Mouse (Mus musculus) heart, postnatal 14 days (tissue): ENCODE measurements around the gene Eno2. TPM values are rescaled to one million over a fixed set of nuclear protein-coding genes. Genes with fewer than 3 reads are reported as not detected.
"Not testable (repeated sequence)": the region's sequence is repeated elsewhere in the genome, so short reads cannot be mapped to it uniquely, and the experiment has no call there.

Experiments
- DNase-seq, 2 experiments: peaks; one replicate each; pipeline ENCODE4 v3.0.0; 2021 to 2022
- intact Hi-C: fragments of 180-260 bp; cut with DNase I; formaldehyde crosslinking; loops from one replicate; pipeline ENCODE4 v1.15.1; 2025
- total RNA-seq, 2 experiments: library from RNA; stranded (reverse); gene quantifications; 2 replicates each; pipeline ENCODE4 v1.2.3; 2021

The Eno2 gene
- total RNA-seq, 2 experiments from 2014 or later = 2.6 to 4.0 TPM

DNA sequence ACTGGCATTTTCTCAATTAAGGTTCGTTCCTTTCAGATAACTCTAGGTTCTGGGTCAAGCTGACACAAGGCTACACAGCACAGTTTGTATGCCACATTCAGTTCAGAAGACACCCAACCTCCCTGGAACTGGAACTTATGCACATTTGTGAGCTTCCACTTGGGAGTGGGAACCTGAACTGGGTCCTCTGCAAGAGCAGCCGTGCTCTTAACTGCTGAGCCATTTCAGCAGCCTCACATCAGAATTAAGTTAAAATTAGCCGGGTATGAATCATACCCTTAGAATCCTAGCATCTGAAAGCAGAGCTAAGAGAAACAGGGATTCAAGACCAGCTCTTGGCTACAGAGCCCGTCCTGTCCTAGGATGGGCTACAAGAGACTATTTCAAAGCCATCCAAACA is 37.9 kb upstream of the Eno2 start:
- intact Hi-C loops = loop anchor here (5.0 kb wide), 1 partner anchor 50 kb away; the partner anchor contains the start of genes Atn1 and Gm45234
- DNase-seq = no peak

DNA sequence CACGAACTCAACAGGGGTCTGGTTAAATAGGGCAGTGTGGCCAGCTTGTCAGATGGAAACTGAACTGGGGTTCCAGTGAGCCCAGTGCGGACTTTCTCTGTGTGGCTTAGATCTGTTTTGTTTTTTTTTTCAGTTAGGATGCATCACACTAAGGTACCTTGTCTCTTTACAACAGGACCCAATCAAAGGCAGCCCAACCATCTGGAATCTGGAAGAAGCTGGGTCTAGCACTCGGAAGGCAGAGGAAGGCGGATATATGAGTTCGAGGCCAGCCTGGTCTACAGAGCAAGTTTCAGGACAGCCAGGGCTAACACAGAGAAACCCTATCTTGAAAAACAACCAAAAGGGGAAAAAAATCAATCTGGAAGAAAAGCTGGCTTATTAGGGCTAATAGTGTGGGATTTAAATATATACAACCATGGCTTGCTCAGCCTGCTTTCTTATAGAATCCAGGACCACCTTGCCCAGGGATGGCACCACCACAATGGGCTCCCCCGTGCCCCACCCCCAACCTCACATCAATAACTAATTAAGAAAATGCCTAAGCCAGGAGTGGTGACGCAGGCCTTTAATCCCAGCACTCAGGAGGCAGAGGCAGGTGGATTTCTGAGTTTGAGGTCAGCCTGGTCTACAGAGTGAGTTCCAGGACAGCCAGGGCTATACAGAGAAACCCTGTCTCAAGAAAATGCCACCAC is 37.1 kb upstream of the Eno2 start:
- no peak for DNase-seq
- intact Hi-C loops = loop anchor here (5.0 kb wide), 1 partner anchor 49 kb away; the partner anchor contains the start of genes Atn1 and Gm45234

DNA sequence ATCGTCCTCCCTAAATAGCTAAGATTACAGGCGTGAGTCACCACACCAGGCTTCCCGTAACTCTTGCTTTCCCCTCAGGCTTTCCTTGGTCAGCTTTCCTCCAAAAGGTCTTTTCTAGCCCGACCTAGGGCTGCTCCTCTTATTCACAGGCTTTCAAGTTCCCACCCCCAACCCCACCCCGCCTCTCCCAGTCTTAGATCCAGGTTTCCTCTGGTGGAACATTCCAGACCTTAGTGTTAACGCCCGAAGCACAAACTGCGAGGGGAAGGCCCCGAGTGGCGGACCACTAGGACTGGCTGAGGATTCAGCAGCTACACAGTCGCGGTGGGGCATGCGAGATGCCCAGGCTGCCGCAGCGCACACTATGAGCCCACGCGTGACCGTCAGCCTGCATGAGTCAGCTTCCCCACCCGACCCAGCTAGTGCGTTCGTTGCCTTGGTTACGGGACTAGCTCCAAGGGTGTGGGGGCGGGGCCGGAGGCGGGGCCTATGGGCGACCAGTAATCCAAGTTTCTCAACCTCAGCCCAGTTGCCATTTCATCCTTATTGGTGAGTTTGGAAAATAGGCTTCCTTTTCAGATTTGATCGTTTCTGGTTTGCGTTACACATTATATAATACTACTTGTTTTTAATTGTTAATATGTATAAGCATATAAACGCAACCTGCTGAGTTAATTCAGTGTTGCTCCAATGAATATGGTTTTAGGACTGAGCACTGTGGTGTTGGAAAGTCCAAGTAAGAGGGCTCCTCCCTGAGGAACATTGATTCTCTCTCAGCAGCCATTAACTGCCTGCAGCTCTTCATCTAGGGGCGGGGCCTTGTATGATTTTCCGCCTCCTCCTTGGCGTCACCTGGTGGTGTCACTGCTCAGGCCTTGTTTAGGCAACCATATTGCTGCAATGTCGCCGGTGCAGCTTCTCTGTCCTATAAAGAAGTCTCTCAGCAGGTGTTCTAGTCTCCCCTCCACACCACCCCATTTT is 36.2 kb upstream of the Eno2 start:
- peak; percentile 94 for DNase-seq
- intact Hi-C loops = loop anchor here (5.0 kb wide), 1 partner anchor 48 kb away; the partner anchor contains the start of genes Atn1 and Gm45234

DNA sequence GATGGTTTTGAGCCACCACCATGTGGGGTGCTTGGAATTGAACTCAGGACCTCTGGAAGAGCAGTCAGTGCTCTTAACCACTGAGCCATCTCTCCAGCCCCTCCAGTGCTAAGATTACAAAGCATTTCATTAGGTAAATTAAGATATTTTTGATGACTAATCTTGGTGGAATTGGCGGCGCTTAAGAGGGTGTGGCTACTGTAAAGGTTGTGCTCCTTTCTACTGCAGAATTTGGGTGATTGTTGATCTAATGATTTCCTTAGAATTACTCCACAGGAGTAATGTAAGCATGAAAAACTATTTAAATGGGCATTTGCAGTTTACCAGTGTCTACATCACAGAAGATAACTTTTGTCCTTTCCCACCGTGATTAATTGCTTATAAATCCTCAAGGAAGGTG is 34.9 kb upstream of the Eno2 start:
- no peak for DNase-seq
- intact Hi-C loops = loop anchor here (1.0 kb wide), 1 partner anchor 8 kb away; no protein-coding TSS in a partner anchor

DNA sequence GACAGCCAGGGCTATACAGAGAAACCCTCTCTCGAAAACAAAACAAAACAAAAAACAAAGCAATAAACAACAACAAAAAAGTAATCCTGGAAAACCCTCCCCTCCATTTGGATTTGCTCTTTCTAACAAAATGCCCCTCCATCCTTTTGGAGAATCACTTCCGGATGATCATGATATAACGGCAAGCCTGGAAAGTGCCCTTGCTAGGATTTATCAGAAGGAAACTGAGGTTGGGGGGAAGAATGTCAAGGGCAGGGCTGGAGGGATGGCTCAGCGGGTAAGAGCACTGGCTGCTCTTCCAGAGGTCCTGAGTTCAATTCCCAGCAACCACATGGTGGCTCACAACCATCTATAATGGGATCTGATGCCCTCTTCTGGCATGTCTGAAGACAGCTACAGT is 34.2 kb upstream of the Eno2 start:
- not testable (repeated sequence) for DNase-seq
- intact Hi-C loops = loop anchor here (1.0 kb wide), 1 partner anchor 7 kb away; no protein-coding TSS in a partner anchor

DNA sequence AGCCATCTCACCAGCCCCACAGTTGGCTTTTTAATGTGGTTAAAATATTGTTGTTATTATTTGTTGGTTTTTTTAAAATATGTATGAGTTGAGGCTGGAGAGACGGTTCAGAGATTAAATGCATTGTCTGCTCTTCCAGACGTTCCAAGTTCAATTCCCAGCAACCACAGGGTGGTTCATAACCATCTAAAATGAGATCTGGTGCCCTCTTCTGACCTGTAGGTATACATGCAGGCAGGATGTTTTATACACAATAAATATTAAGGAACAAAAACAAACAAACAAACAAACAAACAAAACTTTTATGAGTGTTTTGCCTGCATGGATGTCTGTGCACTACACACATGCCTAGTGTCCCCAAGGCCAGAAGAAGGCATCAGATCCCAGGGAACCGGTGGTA is 33.6 kb upstream of the Eno2 start:
- intact Hi-C loops = no loop called here
- no peak for DNase-seq

DNA sequence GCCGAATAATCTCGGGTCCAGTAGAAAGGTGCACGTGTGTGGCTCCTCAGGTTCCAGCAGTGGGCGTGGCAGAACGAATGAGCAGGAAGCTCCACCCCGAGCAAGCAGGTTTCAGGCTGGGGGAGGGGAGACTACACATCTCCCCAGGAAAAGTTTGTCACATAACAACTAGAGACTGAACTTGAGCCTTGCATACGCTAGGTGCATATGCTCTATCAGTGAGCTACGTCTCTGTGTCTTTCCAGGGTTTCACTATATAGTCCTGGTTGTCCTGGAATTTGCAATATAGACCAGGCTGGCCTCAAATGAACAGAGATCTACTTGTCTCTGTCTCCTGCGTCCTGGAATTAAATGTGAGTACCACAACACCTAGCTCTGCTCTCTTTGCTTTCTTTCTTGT is 32.9 kb upstream of the Eno2 start:
- DNase-seq, intact Hi-C loops: not testable (repeated sequence)

DNA sequence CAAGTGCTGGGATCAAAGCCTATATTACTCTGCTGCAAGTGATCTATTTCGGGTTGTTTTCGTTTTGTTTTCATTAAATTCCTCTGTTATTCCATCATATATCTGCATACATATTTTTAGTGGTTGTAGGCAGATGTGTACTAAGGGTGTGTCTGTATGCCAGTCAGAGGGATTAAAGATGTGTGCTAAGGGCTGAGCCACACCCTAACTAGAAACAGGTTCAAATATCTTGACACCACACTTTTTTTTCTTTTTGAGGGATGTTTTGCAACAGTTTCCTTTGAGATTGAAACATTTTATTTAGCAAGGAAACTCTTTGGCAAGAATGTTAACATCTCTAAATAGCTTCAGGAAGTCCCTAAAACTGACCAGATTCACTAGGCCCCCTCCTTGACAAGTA is 26.7 kb upstream of the Eno2 start:
- intact Hi-C loops = loop anchor here (1.0 kb wide), 1 partner anchor 8 kb away; no protein-coding TSS in a partner anchor
- DNase-seq = no peak

DNA sequence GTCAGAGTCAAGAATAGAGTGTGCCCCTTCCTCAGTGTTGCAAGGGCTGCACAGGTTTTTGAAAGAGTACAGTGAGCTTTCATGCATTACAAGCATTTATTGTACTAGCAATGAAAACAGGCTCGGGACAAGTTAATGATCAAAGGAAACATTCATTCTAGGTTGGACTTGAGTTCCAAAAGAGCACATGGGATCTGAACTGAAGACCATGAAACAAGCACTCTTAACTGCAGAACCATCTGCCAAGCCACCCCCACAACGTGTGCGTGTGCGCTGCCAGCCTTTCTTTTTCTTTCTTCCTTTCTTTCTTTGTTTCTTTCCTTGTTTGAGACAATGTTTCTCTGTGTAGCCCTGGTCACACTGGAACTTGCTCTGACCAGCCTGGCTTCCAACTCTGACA is 26.3 kb upstream of the Eno2 start:
- intact Hi-C loops = loop anchor here (1.0 kb wide), 1 partner anchor 9 kb away; no protein-coding TSS in a partner anchor
- no peak for DNase-seq

DNA sequence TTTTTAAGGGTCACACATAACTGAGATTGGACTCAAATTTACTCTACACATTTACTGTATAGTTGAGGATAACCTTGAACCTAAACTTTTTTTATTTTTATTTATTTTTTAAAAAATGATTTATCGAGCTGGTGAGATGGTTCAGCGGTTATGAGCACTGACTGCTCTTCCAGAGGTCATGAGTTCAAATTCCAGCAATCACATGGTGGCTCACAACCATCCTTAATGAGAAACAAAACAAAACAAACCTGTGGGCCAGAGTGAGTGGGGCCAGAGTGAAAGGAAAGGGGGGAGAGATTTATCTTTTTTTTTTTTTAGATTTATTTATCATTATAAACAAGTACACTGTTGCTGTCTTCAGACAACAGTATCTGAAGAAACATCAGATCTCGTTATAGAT is 22.4 kb upstream of the Eno2 start:
- no peak for DNase-seq
- intact Hi-C loops = no loop called here

DNA sequence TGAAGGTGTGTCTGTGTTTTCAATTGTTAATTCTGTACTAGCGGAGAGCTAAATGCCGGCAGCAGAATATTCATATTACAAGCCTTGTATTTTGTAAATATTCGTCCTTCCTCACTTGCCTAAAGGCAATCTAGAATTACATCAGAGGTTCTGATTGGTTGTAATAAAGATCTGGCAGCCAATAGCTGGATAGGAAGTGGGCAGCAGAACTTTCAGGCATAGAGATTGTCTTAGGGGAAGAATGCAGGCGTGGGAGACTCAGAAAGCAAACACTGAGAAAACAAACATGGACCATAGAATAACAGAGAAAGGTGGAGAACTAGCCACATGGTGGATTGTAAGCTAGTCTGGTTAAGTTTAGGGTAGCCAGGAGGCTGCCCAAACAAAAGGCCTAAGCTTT is 20.6 kb upstream of the Eno2 start:
- no peak for DNase-seq
- intact Hi-C loops = no loop called here

DNA sequence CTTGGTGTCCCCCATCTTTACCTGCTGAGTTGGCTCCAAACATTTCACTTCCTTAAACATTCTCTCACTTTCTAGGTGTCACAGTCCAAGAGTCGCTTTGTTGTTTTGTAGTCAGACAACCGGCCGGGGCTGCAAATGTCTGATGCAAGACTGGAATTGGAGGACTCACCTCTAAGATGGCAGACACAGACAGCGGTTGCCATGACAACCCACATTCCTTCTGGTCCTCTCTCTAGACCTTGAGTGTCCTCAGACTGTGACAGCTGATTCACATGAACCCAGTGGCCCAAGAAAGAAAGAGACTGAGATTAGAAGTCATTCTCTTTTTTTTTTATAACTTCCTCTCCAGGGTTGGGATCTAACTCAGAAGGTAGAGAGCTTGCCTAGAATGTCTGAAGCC is 20.0 kb upstream of the Eno2 start:
- DNase-seq = no peak
- intact Hi-C loops = no loop called here

DNA sequence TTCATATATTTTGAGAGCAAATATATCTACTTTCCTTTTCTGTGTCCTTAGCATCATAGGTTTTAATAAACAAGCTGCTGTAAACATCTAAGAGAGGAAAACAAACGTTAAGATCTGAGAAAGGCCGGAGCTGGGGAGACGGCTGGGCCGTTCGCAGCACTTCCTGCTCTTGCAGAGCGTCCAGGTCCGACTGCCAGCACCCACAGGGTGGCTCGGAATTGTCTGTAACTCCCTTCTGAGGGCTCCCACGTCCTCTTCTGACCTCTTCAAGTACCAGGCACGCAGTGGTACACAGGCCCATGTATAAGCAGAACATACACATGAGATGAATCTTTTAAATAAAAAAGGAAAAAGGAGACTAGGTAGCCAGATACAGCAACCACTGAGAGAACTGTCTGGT is 18.2 kb upstream of the Eno2 start:
- no peak for DNase-seq
- intact Hi-C loops = no loop called here

DNA sequence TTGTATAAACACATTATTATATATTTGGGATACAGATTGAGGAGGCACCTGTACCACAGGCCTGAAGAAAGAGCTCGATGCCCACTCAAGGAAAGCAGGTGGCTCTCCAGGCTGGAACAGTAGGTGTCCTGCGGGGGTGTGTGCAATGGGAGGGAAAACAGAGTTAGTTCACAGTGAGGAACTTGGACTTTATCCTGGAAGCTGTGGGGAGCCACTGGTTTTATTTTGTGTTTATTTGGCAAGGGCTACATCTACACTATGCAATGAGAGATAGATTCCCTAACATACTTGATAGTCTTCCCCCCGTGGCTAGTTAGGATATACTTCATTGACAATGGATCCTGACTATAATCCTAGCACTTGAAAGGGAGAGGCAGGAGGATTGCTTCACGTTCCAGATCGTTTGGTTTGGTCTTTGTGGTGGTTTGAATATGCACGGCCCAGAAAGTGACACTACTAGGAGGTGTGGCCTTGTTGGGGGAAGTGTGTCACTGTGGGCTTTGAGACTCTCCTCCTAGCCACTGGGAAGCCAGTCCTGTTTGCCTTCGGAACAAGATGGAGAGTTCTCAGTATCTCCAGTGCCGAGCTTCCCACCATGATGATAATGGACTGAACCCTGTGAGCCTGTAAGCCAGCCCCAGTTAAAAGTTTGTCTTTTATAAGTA is 17.4 kb upstream of the Eno2 start:
- intact Hi-C loops = no loop called here
- DNase-seq = no peak

DNA sequence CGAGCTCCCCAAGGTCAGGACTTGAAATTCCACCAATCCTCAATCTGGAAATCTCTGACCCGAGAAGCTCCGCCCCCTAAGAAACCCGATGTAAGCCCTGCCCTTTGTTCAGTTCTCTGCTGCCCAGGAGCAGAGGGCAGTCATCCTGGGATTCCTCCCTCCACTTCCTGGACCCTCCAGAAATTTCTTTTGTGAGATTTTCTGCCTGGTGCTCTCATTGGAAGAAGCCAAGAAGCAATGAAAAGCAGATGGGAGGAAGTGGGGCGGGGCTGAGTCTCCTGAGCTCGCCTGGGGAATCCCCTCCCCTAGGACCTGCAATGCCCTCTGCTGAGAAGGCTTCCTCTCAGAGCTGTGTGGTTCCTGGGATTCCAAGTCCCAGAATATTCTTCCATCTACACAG is 13.0 kb upstream of the Eno2 start:
- DNase-seq = peak in 1 of 2 experiments; percentile 43
- intact Hi-C loops = no loop called here

DNA sequence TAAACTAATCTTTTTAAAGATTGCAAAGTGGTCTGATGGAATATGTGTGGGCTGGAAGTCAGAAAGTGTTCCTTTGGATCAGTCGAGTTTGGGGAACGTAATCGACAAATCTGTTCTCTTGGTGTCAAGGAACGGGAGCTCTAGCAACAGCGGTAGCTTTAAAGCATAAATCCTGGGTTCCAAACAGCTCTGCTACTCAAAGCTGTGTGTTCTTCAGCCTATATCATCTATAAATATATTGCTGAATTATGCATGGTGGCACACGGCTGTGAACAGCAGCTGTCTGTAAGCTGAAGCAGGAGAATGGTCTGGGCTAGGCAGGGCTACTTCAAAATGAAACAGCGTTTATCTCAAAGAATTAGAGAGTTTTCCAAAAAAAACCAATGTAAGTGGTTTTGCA is 11.4 kb upstream of the Eno2 start:
- intact Hi-C loops = no loop called here
- DNase-seq = no peak

DNA sequence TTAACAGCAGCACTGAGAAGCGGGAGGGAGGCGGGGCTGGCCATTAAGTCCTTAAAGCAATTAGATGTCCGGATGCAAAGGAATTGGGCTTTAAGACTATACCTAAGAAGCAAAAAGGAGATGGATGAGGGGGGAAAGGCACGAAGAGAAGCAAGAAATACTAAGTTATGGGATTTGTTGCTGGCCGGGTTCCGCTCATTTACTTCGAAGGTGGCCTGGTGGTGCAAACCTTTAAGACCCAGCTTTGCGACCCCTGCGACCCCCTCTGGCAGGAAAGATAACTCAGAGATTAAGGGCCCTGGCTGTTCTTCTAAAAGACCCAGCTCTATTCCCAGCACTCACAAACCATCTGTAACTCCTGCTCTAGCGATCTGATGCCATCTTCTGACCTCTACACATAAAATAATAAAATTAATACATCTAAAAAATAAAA is 10.5 kb upstream of the Eno2 start:
- DNase-seq = no peak
- intact Hi-C loops = no loop called here

DNA sequence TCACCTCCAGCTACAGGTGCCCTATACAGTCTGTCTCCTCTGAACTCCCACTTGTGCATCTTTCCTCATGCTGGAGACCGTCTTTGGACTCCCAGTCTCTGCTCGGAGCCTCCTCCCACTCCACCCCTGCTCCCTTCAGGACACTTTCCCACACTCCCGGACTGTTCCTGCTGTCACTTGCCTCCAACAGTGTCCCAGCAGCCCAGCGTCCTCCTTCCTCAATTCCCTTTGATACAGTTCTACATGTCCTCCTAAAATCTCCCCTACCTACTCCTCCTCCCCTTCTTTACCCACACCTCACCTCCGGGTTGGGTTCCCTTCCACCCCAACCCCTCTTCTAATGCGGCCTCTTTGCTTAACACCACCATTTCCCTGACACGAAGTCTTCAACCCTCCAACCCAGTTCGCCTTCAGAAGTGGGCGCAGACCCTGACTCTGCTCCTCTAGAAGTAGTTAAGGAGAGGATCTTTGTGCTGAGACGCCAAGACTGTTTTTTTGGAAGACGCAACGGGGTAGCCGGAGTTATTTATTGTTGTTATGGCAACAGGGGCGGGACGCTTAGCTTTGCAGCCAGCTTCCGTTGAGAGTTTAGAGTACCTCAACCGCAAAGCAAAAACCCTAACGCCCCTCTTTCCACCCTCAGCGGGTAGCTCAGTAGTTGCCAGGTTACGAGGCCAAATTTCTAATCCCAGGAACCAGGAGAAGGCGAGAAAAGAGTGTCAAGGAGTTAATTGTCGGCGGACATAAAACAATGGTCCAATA is 9.9 kb upstream of the Eno2 start, which contains the start of gene Lrrc23:
TSS of gene Lrrc23 (minus strand) at position 506 of the 762 bp plus-strand sequence.
- intact Hi-C loops = no loop called here
- peak; percentile 36 to 51 for DNase-seq

DNA sequence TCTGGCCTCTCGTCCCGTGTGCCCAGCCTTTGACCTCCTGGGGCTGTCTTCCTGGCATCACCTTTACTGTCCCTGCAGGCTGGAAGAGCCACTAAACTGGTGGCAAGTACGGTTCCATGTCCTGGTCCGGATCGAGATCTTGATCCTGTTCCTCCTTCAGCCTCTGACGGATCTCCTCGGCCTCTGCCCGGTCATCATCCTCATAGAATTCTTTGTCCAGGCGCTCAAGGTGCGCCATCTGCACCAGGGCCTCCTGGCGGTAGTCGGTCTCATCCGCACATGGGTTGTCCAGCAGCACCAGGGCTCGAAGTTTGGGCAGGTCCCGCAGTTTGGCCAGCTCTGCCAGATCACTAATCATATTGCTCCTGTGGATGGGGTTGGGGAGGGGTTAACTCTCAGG is 1.0 kb upstream of the Eno2 start:
- intact Hi-C loops = no loop called here

DNA sequence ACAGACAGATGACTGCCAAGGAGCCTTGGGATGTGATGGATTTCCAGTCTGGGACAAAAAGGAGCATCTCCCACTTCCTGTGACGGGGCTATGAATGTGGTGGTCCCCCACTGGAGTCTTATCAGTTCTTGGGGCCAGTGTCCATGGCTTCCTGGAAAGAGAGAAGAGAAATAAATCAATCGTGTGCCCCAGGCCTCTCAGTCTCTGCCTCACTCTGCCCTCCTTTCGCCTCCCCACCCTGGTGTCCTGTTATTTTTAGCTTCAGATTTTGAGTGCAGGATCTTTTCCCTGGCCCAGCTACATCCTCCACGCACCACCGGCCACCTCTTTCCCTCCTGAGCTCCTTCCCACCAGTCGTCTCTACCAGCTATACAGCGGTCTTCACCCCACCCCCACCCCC is 540 bp upstream of the Eno2 start:
- intact Hi-C loops = no loop called here
- no peak for DNase-seq

More for the DNA sequence above, 1.0 kb upstream of the Eno2 start:
- DNase-seq = no peak
